Mouse (Mus musculus) regulatory T cell (primary cell): ENCODE measurements around the gene Wnt5a.

ENCODE experiments used
- in situ Hi-C: fragments of 300-600 bp; cut with MboI, MseI; formaldehyde crosslinking; loops from one replicate; pipeline ENCODE4 v1.15.1; 2025; ENCODE audit warnings: high pct_unique_total_duplicates

Wnt5a gene

DNA sequence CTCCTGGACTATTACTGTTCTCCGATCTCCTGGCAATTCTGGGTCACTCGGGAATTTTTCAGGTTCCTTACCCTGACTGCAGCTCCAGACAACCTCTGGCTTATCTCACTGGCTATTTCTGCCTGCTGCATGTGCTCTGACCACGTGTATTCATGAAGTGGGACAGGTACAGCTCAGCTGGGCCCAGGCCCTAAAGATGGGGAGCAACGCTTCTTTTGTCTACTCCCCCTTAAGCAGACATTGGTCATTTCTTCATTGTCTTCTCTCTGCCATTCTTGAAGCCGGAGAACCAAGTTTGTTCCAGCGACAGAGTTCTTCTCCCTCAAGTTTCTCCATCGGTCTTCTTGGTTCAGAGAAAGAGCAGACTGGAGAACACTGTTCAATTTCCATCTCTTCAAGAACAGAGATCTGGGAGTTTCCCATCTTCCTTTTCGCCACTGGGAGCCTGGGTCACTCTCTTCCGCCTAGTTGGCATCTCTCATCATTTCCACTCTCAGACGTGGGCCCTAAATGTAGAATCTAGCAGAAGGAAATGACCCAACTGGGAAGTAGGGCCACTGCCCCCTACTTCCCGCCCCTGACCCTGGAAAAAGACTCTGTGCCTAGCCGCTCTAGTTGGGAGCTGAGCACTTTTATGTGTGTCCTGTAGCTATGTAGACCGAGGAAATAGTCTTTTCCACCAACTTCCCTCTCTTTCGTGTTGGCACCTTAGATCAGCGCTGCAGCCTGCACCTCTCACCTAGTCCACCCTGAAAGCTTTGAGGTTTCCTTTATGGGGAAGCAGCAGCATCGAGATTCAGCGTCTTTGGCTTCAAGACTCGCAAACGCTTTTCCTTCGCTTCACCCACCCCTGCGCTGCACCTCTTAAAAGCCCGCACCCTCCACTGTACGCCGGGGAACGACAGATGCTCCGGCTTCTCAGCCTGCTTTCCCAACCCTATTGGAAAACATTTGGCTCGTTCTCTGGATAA lies 4.0 kb downstream of the Wnt5a start:
- in situ Hi-C loops = loop anchor here (10.0 kb wide), 1 partner anchor 534 kb away; no protein-coding TSS in a partner anchor

DNA sequence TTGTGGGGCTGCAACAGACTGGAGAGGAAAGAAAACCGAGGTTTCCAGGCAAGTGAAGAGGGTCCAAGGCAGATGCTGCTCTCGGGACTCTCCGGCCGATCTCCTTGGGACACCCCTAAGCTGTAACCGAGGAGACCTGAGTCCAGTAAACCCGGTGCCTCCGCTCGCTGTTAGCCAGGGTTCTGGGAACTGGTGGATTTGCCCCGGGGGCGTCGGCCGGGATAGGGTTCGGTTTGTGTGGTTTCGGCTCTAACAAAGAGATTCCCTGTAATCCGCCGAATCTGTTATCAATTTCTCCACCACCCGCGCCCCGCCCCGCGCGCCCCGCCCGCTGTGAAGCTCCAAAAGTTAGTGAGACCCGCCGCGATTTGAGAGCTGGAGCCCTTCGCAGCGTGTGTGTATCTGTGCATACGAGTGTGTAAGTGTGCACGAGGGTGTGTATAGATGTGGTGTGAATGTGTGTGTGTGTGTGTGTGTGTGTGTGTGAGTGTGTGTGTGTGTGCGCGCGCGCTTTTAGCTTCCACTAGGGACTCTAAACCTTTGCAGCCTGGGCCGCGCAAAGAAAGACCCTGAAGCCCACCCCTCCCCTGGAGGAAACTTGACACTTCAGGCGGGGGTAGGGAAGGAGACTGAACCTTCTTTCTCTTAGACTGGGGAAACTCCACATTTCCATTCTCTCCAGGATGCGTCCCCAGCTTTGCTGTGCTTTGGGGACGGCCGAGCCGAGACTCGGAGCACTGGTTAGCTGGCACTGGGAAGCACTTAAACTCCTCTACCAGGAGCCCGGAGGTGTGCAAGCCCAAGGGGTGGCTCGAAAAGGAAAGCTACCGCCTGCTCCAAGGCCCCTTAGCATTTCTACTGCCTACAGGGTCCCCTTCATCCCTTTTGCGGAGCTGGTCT lies 5.1 kb downstream of the Wnt5a start:
- in situ Hi-C loops = loop anchor here (10.0 kb wide), 1 partner anchor 535 kb away; no protein-coding TSS in a partner anchor

DNA sequence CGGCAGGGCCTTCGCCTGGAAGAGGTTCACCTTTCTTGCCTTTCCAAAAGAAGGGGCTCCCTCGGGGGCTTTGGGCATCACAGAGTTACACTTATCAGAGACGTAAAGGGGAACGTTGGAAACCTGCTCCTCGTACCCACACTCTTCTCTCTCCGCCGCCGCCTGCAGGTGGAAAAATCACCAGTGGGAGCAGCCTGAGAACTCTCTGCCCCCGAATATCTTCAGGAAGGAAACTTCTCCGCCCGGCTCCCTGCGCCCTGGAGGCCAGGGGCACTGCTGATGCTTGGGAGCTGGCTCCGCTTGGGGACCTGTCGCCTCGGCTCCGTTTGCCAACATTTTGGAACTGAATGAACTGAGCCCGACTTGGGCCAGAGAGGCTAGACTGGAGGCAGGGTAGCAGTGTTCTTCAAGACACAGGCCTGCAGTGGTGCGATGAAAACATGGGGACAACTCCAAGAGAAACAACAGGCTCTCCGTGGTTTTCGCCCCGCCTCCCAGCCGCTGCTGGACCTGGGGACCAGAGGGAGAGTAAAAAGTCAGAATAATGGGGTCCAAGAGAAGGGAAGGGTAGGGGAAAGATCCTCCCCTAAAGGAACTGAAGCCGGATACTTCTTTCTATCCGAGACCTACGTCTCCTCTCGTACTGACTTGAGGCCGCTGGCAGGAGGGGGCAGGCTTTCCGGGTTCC lies 5.9 kb downstream of the Wnt5a start:
- in situ Hi-C loops = no loop called here

DNA sequence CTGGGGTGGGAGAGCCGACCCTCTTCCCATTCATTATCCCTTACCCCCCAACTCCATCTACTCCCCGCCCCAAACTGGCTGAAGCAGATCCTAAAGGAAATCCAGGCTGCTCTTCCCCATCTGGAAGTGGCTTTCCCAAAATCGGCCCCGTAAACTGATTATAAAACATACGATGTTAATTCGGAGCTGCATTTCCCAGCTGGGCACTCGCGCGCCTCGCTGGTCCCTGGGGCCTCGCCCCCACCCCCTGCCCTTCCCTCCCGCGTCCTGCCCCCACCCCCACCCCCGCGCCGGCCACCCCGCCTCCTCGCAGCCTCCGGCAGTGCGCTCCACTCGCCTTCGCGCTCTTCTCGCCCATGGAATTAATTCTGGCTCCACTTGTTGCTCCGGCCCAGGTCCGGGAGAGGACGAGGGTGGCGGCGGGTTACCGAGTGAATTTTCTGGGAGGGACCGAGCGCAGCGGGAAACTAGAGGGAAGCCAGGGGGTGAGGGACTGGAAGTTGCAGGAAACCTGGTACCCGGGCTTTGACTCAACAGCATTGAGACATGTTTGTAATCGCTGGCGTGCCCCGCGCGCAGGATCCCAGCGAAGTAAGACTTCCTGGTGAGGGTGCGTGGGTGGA lies 6.6 kb downstream of the Wnt5a start:
- in situ Hi-C loops = no loop called here

DNA sequence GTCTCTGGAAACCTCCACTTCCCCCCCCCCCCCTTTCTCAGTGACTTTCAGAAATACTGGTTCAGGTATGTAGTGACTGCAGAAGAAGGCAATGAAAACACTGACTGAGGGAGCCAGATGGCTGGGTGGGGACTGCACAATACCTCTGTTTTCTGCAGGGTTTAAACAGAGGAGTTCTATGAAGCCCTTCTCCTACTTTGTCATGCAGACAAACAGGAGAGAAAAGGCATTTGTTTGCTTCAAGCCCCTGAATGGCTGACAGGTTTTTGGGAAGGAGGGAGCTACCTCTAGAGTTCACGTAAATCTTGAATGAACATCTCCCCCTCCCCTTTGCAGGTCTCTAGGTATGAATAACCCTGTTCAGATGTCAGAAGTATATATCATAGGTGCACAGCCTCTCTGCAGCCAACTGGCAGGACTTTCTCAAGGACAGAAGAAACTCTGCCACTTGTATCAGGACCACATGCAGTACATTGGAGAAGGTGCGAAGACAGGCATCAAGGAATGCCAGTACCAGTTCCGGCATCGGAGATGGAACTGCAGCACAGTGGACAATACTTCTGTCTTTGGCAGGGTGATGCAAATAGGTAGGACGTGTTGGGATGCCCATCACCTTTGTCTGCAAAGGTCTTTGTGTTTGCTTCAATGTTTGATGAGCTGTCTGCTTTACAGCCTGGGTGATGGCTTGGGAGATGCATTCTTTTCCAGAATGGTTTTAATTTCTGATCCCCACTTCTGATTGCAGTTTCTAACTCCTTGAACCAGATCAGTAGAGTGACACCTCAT lies 8.4 kb downstream of the Wnt5a start:
- in situ Hi-C loops = no loop called here

DNA sequence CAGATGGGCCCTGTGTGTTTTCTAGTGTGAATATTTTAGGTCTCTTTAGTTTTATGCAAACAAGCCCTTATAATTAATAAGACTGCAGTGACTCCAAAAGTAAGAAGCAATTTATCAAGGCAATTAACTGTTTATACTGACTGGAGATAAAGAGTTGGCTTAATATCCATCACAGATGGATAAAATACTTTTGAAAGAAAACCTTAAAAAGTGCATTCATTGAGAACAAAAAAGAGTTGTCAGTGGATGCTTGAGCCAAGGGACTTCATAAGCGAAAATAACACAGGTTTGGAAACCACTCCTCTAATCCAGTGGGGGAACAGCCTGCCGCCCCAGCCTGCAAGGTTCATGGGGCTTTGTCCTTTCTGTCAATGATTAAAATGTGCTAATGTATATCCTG lies 9.6 kb downstream of the Wnt5a start:
- in situ Hi-C loops = no loop called here

DNA sequence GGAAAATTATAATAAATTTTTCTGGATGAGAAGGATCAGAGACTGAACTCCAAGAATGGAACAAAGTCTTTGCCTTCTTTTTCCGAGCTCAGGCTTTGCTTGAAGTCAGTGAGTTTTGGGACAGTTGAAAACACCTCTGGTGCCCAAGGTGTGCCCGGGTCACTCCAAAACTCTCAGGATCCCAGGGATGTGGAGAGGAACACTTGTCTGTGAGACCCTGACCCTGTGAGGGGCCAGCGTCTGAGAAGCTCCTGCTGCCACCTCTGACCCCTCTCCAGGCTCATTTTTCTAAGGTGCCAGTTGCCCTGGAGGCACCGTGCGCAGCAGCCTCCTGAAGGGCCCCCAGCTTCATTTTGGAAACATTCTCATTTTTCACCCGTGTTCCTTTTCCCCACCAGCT lies 10.8 kb downstream of the Wnt5a start:
- in situ Hi-C loops = no loop called here

DNA sequence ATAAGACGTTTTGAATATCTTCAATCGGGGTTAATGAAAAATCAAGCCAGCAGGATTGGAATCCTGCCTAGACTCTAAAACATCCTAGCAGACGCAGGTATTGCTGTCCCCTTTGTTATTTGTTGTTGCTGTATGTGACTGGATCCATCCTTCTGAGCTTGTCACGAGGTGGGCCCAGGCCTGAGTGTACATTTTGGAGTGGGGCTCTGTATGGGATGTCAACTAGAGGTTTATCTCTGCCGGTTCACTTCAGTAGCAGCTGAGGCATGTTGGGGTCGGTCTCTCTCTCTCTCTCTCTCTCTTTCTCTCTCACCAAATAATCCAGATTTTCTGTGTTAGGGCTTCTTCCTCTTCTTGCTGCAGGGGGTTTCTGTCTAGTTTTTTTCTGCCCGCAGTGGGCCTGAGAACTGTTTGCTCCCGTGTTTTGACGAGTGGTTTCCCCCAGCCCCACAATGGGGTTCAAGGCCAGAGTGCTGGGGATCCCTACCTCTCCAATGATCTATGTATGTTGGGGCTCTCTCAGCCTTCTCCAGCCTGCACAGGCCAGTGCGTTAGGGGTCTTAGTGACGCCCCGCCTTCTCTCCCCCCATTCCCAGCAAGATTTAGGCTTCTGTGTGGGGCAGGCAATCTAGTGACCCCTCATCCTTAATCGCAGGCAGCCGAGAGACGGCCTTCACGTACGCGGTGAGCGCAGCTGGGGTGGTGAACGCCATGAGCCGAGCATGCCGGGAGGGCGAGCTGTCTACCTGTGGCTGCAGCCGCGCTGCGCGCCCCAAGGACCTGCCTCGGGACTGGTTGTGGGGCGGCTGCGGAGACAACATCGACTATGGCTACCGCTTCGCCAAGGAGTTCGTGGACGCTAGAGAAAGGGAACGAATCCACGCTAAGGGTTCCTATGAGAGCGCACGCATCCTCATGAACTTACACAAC lies 13.3 kb downstream of the Wnt5a start:
- in situ Hi-C loops = no loop called here

DNA sequence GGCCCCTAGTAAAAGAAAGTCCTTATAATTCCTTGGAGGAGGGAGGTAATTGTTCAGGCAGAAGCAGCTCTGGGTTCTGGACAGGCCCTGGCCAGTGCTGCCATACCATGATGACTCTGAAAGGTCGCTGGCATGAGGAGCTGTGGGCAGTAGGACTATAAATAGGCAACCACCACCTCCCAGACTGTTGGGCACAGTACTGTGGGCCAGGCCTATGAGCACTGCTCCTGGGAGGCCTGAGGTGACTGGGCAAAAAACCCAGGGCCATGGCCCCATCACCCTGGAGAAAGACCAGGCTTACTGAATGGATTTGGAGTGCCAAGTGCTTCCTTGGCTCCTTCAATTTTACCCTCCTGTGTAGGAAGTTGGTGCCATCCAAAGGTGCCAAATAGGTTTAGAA lies 16.6 kb downstream of the Wnt5a start:
- in situ Hi-C loops = no loop called here

DNA sequence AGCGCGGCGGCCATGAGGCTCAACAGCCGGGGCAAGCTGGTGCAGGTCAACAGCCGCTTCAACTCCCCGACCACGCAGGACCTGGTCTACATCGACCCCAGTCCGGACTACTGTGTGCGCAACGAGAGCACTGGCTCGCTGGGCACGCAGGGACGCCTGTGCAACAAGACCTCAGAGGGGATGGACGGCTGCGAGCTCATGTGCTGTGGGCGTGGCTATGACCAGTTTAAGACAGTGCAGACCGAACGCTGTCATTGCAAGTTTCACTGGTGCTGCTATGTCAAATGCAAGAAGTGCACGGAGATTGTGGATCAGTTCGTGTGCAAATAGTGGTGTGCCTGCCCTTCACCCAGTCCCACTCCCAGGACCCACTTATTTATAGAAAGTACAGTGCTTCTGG lies 18.1 kb downstream of the Wnt5a start:
- in situ Hi-C loops = no loop called here

DNA sequence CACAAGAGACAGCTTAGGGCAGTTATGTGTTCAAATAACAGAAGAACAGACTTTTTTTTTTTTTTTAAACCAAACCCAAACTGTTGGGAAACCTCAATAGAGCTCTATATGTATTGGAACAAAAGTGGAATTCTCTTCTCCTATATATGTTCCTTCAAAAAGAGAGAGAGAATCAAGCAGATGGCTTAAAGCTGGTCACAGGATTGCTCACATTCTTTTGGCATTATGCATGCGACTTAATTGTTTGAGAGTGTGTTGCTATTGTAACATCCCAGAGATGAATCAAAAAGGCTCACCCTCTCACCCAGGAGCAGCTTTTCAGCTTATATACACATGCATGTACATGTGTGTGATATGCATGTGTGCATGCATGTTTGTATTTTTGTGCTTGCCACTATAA lies 21.0 kb downstream of the Wnt5a start:
- in situ Hi-C loops = no loop called here

DNA sequence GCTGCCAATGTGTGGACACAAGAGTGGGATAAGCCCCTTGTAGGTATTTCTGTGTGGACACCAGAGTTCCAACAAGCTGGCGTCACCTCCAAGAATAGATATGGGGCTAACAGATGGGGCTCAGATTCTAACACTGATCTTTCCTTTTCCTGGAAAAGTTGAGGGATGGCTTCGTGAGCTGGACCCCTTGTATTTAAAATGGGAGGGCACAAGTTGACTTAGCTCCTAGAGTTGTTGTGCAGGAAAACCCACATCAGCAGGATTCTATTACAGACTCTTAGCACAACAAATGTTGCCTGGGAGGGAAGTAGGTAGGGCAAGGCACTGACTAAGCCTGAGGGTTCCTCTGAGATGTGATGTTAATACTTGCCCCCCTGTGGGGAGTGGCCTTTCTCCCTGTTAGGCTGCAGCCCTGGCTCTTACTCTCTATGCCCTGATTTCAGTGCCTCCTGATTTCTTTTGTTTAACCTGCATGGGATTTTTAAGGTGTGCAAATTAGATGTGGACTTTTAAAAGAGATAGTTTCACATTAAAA lies 23.7 kb downstream of the Wnt5a start:
- in situ Hi-C loops = no loop called here

DNA sequence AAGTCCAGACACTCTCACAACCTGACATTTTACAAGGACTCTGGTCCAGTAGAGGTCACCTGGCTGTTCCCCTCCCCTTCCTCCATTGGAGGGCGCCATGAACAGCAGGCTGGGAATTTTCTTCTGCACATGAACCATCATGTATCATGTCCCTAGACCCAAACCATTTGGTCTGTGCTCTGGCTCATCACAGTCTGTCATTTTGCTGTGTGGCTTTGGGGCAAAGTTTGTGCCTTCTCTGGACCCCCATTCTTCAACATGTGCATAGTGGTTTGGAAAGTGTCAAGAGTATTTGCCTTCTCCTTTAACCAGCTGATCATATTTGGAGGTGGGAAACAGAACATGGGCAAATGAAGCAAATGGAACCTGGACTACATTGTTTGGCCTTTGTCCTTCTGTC lies 27.0 kb downstream of the Wnt5a start:
- in situ Hi-C loops = no loop called here

DNA sequence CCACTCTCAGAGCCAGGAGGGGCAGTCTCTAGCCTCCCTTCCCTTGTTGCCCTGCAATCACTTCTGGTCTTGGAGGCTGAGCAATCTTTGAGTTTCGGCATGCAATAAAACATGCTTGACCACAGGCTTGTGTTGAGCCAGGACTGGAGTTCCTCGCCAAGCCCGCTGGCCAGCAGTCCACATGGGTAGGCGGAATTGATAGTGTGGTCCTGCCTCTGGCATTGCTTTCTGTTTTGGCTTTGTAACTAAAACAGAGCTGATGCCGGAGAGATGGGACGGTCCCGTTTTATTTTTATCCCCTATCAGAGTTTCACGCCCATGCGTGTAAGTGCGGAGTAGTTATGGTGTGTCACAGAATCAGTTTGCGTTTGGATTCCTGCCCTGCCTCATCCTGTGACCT lies 28.4 kb downstream of the Wnt5a start:
- in situ Hi-C loops = no loop called here

DNA sequence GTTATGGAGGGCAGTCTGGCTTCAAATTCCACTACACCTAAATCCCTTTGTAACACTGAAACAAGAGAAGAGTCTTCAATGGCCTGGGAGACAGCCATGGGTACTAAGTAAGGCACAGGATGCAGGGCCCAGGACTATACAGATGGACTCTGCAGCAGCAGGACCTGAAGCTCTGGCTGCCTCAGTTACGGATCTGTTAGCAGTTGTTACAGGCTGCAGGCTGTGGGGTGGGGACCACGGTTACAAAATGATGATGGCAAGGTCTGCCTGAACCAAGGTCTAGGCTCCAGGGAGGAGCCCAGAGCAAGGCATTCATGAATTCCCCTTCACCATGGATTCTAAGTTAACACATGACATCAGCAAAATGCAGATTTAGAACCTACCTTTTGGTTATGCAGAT lies 29.3 kb downstream of the Wnt5a start:
- in situ Hi-C loops = no loop called here

DNA sequence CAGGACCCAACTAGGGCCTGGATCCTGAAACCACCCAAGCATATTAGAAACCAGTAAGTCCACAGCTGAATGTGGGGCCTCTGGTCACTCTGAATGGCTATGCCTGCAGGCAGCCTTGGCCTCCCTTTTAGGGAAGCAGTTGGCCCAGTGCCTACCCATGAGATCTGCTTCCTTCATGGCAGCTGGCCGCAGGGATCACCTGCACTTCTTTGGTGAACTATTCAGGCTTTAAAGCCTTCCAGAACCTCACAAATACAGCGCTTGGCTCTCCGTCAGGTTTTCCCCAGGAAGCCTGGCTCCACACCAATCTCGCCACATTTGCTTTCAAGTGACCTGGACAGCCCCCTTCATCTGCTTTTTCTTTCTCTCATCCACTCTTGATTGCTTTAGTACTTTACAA lies 31.3 kb downstream of the Wnt5a start:
- in situ Hi-C loops = no loop called here

DNA sequence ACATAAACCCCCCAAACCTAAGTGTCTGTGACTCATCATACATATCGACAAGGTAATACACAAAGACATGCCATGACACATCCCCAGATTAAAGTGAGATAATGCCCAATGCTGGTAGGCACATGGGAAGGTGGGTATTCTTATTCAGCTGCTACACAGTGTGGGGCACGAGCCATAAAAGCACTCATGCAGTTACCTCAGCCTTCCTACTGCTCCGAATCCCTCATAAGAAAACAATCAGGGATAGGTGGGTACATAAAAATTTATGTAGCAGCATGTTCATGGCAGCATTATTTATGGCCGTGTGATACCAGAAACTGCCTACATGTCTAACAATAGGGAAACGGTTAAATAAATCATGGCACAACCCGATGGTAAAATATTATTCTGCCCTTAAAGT lies 35.0 kb downstream of the Wnt5a start:
- in situ Hi-C loops = no loop called here

DNA sequence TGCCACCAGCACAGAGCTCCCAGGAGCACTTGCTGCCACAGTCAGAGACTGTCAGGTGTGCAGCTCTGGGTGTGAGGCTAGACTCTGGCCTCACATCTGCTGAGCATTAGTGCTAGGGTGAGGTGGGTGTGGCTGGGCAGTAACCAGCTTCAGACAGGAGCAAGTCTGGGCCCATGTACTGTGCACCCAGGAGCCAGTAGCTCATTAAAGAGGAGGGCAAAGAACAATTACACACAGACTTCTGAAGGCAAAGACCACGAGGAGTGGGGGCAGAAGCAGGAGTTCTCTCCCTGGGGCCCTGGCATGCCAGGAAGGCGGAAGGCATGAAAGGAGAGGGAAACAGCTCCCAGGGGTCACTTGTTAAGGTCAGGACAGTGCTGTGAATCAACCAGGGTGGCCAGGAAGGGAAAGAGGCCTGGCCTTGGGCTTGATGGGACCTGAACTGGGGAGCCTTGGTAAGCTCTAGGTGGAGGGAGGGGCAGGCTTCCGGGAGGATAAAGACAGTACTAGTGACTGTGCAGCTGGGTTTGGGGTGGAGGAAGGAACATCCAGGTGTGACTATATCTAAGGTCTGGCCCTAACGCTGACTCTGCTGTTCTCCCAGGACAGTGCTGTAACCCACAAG lies 37.7 kb downstream of the Wnt5a start:
- in situ Hi-C loops = no loop called here

DNA sequence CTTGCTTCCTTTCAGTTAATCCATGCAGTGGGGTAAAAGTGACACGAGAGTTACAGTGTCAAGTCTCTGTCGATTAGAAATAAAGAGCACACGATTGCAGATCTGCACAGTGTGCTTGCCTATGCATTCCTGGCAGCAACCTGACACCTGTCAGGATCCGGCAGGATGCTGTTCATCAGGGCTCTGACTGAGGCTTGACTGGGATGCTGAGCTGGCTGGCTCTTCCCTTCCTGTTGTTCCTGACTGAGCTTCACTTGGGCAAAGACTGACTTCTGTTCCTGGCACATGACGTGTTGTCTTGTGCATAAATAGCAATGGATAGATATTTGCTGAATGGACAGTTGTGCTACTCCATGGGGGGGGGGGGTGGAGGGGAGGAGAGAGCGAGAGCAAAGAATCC lies 57.3 kb downstream of the Wnt5a start:
- in situ Hi-C loops = no loop called here
